7 mouse cellular contexts compared by ENCODE assay signal in the genomic region with DNA sequence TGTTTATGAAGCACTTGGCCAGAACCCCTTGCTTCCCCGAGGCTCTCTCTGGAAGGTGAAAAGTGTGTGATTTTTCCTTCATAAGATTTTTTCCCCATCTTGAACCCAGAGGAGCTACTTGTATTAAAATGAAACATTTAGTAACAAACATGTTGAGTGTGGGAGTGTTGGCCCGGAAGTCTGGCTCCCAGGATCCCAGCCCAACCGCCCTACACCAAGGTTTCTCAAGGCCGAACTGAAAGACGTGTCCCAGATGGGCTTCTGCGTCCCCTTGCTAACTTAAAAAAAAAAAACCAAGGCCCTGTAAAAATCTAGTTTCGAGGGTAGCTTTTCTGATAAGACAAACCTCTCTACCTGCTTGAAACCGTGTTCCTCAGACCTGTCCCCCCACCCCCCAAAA. TPM values are rescaled to one million over a fixed set of nuclear protein-coding genes. Genes with fewer than 3 reads are reported as not detected.
DNase-seq lines count a peak whose midpoint lies in the region; ATAC-seq lines count a peak whose summit lies in the region.

No protein-coding gene starts in this region.

- H3K9ac ChIP-seq in embryonic facial prominence, embryonic 13.5 days, result peak overlapping the region; percentile 47; the same call in 1 of the 2 replicates
- H3K9ac ChIP-seq in forebrain, embryonic 14.5 days (ENCODE audit: low read length), result no peak overlapping the region
- no peak overlapping the region for H3K9ac ChIP-seq in intestine, embryonic 15.5 days

- peak overlapping the region; percentile 3; the same call in 1 of the 2 replicates for H3K4me3 ChIP-seq in embryonic facial prominence, embryonic 13.5 days
- H3K4me3 ChIP-seq in forebrain, embryonic 14.5 days (ENCODE audit: low read depth, low read length), result peak overlapping the region; percentile 9; the same call in 1 of the 2 replicates
- H3K4me3 ChIP-seq in intestine, embryonic 15.5 days (replicated peaks), result peak overlapping the region; percentile 2
- H3K4me3 ChIP-seq in midbrain, embryonic 10.5 days, result peak overlapping the region; percentile 88; the same call in 1 of the 2 replicates

- DNase-seq in forebrain, embryonic 14.5 days (ENCODE audit: low spot score), result no peak
- no peak for DNase-seq in midbrain, embryonic 10.5 days (ENCODE audit: low spot score)
- no peak for DNase-seq in right cerebral cortex, postnatal 36 days (ENCODE audit: low spot score in 2 of 2)
- no peak for DNase-seq in right cerebral cortex, postnatal 10 days (ENCODE audit: low spot score in 2 of 2)
- DNase-seq in spleen, postnatal 4 days (ENCODE audit: low spot score in 2 of 2), result no peak

- no peaks in the 10 kb centered on the region for H3K27me3 ChIP-seq in embryonic facial prominence, embryonic 13.5 days
- no peaks in the 10 kb centered on the region for H3K27me3 ChIP-seq in forebrain, embryonic 14.5 days (replicated peaks; ENCODE audit: control insufficient read depth, insufficient read depth, low read length)
- no peaks in the 10 kb centered on the region for H3K27me3 ChIP-seq in intestine, embryonic 15.5 days (replicated peaks)
- H3K27me3 ChIP-seq in midbrain, embryonic 10.5 days (ENCODE audit: low read depth, poor library complexity, severe bottlenecking), result no peaks in the 10 kb centered on the region

- ATAC-seq in embryonic facial prominence, embryonic 13.5 days (ENCODE audit: insufficient number of reproducible peaks, insufficient read depth, low FRiP score, low TSS enrichment, low read depth), result no peak
- ATAC-seq in forebrain, embryonic 14.5 days, result no peak
- ATAC-seq in intestine, embryonic 15.5 days, result no peak

- peak overlapping the region; percentile 19; the same call in 1 of the 2 replicates for H3K27ac ChIP-seq in embryonic facial prominence, embryonic 13.5 days
- no peak overlapping the region for H3K27ac ChIP-seq in forebrain, embryonic 14.5 days (ENCODE audit: low read depth, low read length)
- 0 out of 2 replicates have a peak overlapping the region, but pooled peaks have one; percentile 33 for H3K27ac ChIP-seq in intestine, embryonic 15.5 days
- no peak overlapping the region for H3K27ac ChIP-seq in midbrain, embryonic 10.5 days (replicated peaks)

- WGBS in embryonic facial prominence, embryonic 13.5 days, result 55% methylated on average over 8 of the region's 8 CpGs
- 88% methylated on average over 8 of the region's 8 CpGs for WGBS in forebrain, embryonic 14.5 days
- 40% methylated on average over 8 of the region's 8 CpGs for WGBS in intestine, embryonic 15.5 days
- WGBS in midbrain, embryonic 10.5 days, result 85% methylated on average over 8 of the region's 8 CpGs

- H3K4me2 ChIP-seq in embryonic facial prominence, embryonic 13.5 days, result peak overlapping the region; percentile 91
- peak overlapping the region; percentile 97 for H3K4me2 ChIP-seq in forebrain, embryonic 14.5 days (ENCODE audit: low read length)
- H3K4me2 ChIP-seq in intestine, embryonic 15.5 days (replicated peaks), result peak overlapping the region; percentile 81

- peaks cover 3% of the 10 kb centered on the region; the same call in 1 of the 2 replicates for H3K36me3 ChIP-seq in embryonic facial prominence, embryonic 13.5 days
- H3K36me3 ChIP-seq in forebrain, embryonic 14.5 days (ENCODE audit: control insufficient read depth, insufficient read depth, low read length), result peaks cover 4% of the 10 kb centered on the region; the same call in 1 of the 2 replicates
- no peaks in the 10 kb centered on the region for H3K36me3 ChIP-seq in intestine, embryonic 15.5 days
- H3K36me3 ChIP-seq in midbrain, embryonic 10.5 days, result peaks cover 22% of the 10 kb centered on the region

- H3K4me1 ChIP-seq in embryonic facial prominence, embryonic 13.5 days, result peaks cover 35% of the 10 kb centered on the region
- peaks cover 27% of the 10 kb centered on the region for H3K4me1 ChIP-seq in forebrain, embryonic 14.5 days (ENCODE audit: control insufficient read depth, insufficient read depth, low read length)
- peaks cover 20% of the 10 kb centered on the region; the same call in 1 of the 2 replicates for H3K4me1 ChIP-seq in intestine, embryonic 15.5 days (replicated peaks)
- peaks cover 38% of the 10 kb centered on the region for H3K4me1 ChIP-seq in midbrain, embryonic 10.5 days

- H3K9me3 ChIP-seq in embryonic facial prominence, embryonic 13.5 days, result no peaks in the 10 kb centered on the region
- no peaks in the 10 kb centered on the region for H3K9me3 ChIP-seq in forebrain, embryonic 14.5 days (replicated peaks; ENCODE audit: control insufficient read depth, low read length)
- H3K9me3 ChIP-seq in intestine, embryonic 15.5 days, result no peaks in the 10 kb centered on the region
- H3K9me3 ChIP-seq in midbrain, embryonic 10.5 days (replicated peaks), result no peaks in the 10 kb centered on the region

RNA-seq across cellular contexts. Expression of gene Gna12, which starts 2.3 kb away (rescaled TPM):
- polyA plus RNA-seq in embryonic facial prominence, embryonic 13.5 days (2015; fragmentation: Nextera tagmentation; extraction: Ambion mirVana), result 9.3 and 14.3 TPM in 2 replicates
- 17.4 and 19.9 TPM in 2 replicates for polyA plus RNA-seq in forebrain, embryonic 14.5 days (2014; fragmentation: Nextera tagmentation; extraction: Ambion mirVana)
- 29.5 and 37.8 TPM in 2 replicates for polyA plus RNA-seq in intestine, embryonic 15.5 days (2015; fragmentation: Nextera tagmentation; extraction: Ambion mirVana)
- polyA plus RNA-seq in midbrain, embryonic 10.5 days (2016; fragmentation: Nextera tagmentation; extraction: Ambion mirVana), result 7.7 and 8.0 TPM in 2 replicates

Comparison
In these comparisons a context has a peak if more than half of its experiments do, and no peak if none do; other contexts are left out.
1. H3K27ac ChIP-seq: peak in embryonic facial prominence, embryonic 13.5 days (single experiment) and intestine, embryonic 15.5 days (single experiment); none in forebrain, embryonic 14.5 days (single experiment) and midbrain, embryonic 10.5 days (single experiment).
2. H3K4me3 ChIP-seq: peak in every context shown above with its lines; median percentile 88 in midbrain, embryonic 10.5 days; 9 in forebrain, embryonic 14.5 days; 3 in embryonic facial prominence, embryonic 13.5 days; 2 in intestine, embryonic 15.5 days.
3. Peak in every context shown above with its lines, with median percentiles within 50 percentile points of each other: H3K4me2 ChIP-seq.